Mouse (Mus musculus) ES-E14 (cell line): ENCODE results near the gene Ppp1r13b. TPM values are rescaled to one million over a fixed set of nuclear protein-coding genes. Genes with fewer than 3 reads are reported as not detected.

Source experiments
- DNase-seq: peaks from one replicate; pipeline ENCODE4 v3.0.0-alpha.2; 2013; ENCODE audit warnings: low read depth, low spot score
- H3K27ac ChIP-seq: 2 replicates; pipeline ENCODE4 v1.5.1; 2012; ENCODE audit warnings: low read depth, mild to moderate bottlenecking, low read length, moderate library complexity, mixed read lengths; ENCODE audit not compliant: poor library complexity, insufficient read depth, severe bottlenecking
- H3K36me3 ChIP-seq: 2 replicates; pipeline ENCODE4 v1.6.1; 2012; ENCODE audit warnings: mild to moderate bottlenecking, low read length, moderate library complexity, mixed read lengths; ENCODE audit not compliant: control insufficient read depth, poor library complexity, insufficient read depth, severe bottlenecking
- H3K4me1 ChIP-seq, 2 experiments: fragments of 150-350 bp in 1 of 2; sonication (generic) in 1 of 2; 2 replicates each; pipeline ENCODE4 v1.6.1; 2012; ENCODE audit warnings: low read length in 2 of 2, mild to moderate bottlenecking in 1 of 2, mixed read lengths in 1 of 2; ENCODE audit not compliant: control insufficient read depth in 2 of 2, insufficient read depth in 2 of 2, poor library complexity in 1 of 2
- H3K4me3 ChIP-seq, 2 experiments: fragments of 150-350 bp in 1 of 2; sonication (generic) in 1 of 2; 2 replicates each; pipeline ENCODE4 v1.5.1; 2012; ENCODE audit warnings: low read length in 2 of 2, low read depth in 1 of 2, mild to moderate bottlenecking in 1 of 2, mixed read lengths in 1 of 2; ENCODE audit not compliant: insufficient read depth in 1 of 2, poor library complexity in 1 of 2, severe bottlenecking in 1 of 2
- H3K9ac ChIP-seq: 2 replicates; pipeline ENCODE4 v1.6.1; 2012; ENCODE audit warnings: low read depth, mild to moderate bottlenecking, low read length, mixed read lengths; ENCODE audit not compliant: poor library complexity, insufficient read depth, severe bottlenecking
- H3K9me3 ChIP-seq: fragments of 150-350 bp; sonication (generic); 2 replicates; pipeline ENCODE4 v1.6.1; 2012; ENCODE audit warnings: low read depth, mild to moderate bottlenecking, low read length; ENCODE audit not compliant: control insufficient read depth, insufficient read depth
- CHD2 ChIP-seq: IDR thresholded peaks from 2 replicates; pipeline ENCODE4 v1.6.1; 2014; ENCODE audit warnings: mild to moderate bottlenecking, low read depth, low read length, inconsistent platforms
- HCFC1 ChIP-seq: IDR thresholded peaks from 2 replicates; pipeline ENCODE4 v1.6.1; 2012; ENCODE audit warnings: low read length, inconsistent platforms, borderline replicate concordance; ENCODE audit not compliant: insufficient read depth
- MAFK ChIP-seq: IDR thresholded peaks from 2 replicates; pipeline ENCODE4 v1.6.1; 2014; ENCODE audit warnings: mild to moderate bottlenecking, low read depth, low read length, inconsistent platforms; ENCODE audit not compliant: insufficient read depth
- ZC3H11A ChIP-seq: IDR thresholded peaks from 2 replicates; pipeline ENCODE4 v1.6.1; 2012; ENCODE audit warnings: low read depth, mild to moderate bottlenecking, inconsistent platforms, low read length, borderline replicate concordance
- ZNF384 ChIP-seq: IDR thresholded peaks from 2 replicates; pipeline ENCODE4 v1.6.1; 2012; ENCODE audit warnings: low read depth, low read length, inconsistent platforms
- in situ Hi-C, 2 experiments: fragments of 600-800 bp; cut with MboI; formaldehyde crosslinking; loops; one replicate each; pipeline ENCODE4 v1.15.1; 2025; ENCODE audit warnings: low sequenced_read_pairs in 2 of 2, inconsistent platforms in 1 of 2; ENCODE audit not compliant: unreplicated experiment in 2 of 2
- total RNA-seq: library from RNA; depleted of rRNA; stranded (reverse); fragments of 300-350 nt; gene quantifications from 2 replicates; pipeline ENCODE4 v1.2.3, GENCODE M21; 2012; rRNA removed

The Ppp1r13b gene
- total RNA-seq = 4.4 and 4.5 TPM in 2 replicates

- Histone ChIP-seq H3K27ac (no peak within 1 kb of the TSS), H3K9ac (peak within 1 kb of the TSS; percentile 62), H3K4me1 (no peaks in the 10 kb centered on the region), H3K4me3 (peak within 1 kb of the TSS; percentile 63 to 84), H3K36me3 (no peaks in the 10 kb centered on the region), H3K9me3 (no peaks in the 10 kb centered on the region)
- TF ChIP-seq HCFC1 (no peak), ZNF384 (no peak), MAFK (no peak)
- in situ Hi-C loops = no loop called here
- DNase-seq = peak; percentile 83
Measured at GRCm38 (mm10) chr12:111907970-111908681, at the start of gene Ppp1r13b. Gene Ppp1r13b (minus strand): TSS chr12:111908110.

GRCm38 (mm10) chr12:111956173-111956572 lies 48.3 kb upstream of the Ppp1r13b start:
- no peak overlapping the region for H3K4me3 ChIP-seq
- in situ Hi-C loops = no loop called here

GRCm38 (mm10) chr12:111951701-111952100 lies 43.8 kb upstream of the Ppp1r13b start:
- Histone ChIP-seq H3K27ac (no peak overlapping the region), H3K4me3 (no peak overlapping the region), H3K4me1 (no peaks in the 10 kb centered on the region), H3K9me3 (no peaks in the 10 kb centered on the region), H3K9ac (no peak overlapping the region), H3K36me3 (no peaks in the 10 kb centered on the region)
- no peak for TF ChIP-seq CHD2
- no peak for TF ChIP-seq HCFC1
- no peak for TF ChIP-seq MAFK
- no peak for TF ChIP-seq ZNF384
- no peak for TF ChIP-seq ZC3H11A
- DNase-seq = no peak
- in situ Hi-C loops = no loop called here

More at GRCm38 (mm10) chr12:111956173-111956572, 48.3 kb upstream of the Ppp1r13b start:
- TF ChIP-seq ZC3H11A (no peak), MAFK (no peak), CHD2 (no peak), HCFC1 (no peak), ZNF384 (no peak)
- Histone ChIP-seq H3K36me3 (peaks cover 17% of the 10 kb centered on the region), H3K9me3 (no peaks in the 10 kb centered on the region), H3K27ac (no peak overlapping the region), H3K4me1 (no peaks in the 10 kb centered on the region), H3K9ac (no peak overlapping the region)
- DNase-seq = no peak

- H3K27ac ChIP-seq = no peak overlapping the region
- no peaks in the 10 kb centered on the region for H3K36me3 ChIP-seq
- H3K4me1 ChIP-seq = peaks cover 0 to 2% of the 10 kb centered on the region in 2 experiments; a peak in 1 of 4 replicates
- no peaks in the 10 kb centered on the region for H3K9me3 ChIP-seq
- DNase-seq = no peak
- H3K4me3 ChIP-seq = no peak overlapping the region
- no peak overlapping the region for H3K9ac ChIP-seq
- TF ChIP-seq ZC3H11A (no peak), CHD2 (no peak), ZNF384 (no peak), HCFC1 (no peak), MAFK (no peak)
- in situ Hi-C loops = no loop called here
Measured at GRCm38 (mm10) chr12:111950486-111950885, 42.6 kb upstream of the Ppp1r13b start.
